Mouse (Mus musculus) embryonic stem cell, embryonic (primary cell): ENCODE data around the gene Bcar1.

Experiments used
- CTCF ChIA-PET, 4 experiments: fragments of 300-600 bp in 2 of 4; fragments of 350-600 bp in 2 of 4; sonication (Branson Sonifier 250); formaldehyde crosslinking; loops; one replicate each; lab custom pipeline; 2022; ENCODE audit warnings: inconsistent platforms in 2 of 4; lab: Charles Lee
- POLR2A ChIA-PET, 4 experiments: fragments of 300-600 bp in 2 of 4; fragments of 350-600 bp in 2 of 4; sonication (Branson Sonifier 250); formaldehyde crosslinking; loops; one replicate each; lab custom pipeline; 2022; ENCODE audit warnings: antibody characterized with exemption in 4 of 4, inconsistent platforms in 1 of 4; lab: Charles Lee

The Bcar1 gene

GRCm38 (mm10) chr8:111743792-111744696, at the start of gene Bcar1:
TSS of gene Bcar1 (minus strand) at chr8:111743809.
- POLR2A ChIA-PET: interaction anchor here in 3 of 4 experiments (0.7 to 3.1 kb wide), 10 partner anchors 8 to 196 kb away, joined by 3 to 14 read pairs (median 5); partner anchors contain the start of gene Gabarapl2 (in 1 of the 3)
- CTCF ChIA-PET: interaction anchor here in 3 of 4 experiments (0.6 to 1.4 kb wide), 3 partner anchors 17 to 68 kb away, joined by 3 read pairs; no protein-coding TSS in a partner anchor

- ChIA-PET POLR2A (interaction anchor here (0.7 to 5.0 kb wide), 25 partner anchors 8 to 147 kb away, joined by 3 to 21 read pairs (median 4); partner anchors contain the start of genes Ctrb1 (in 1 of the 4) and Zfp1 (in 1 of the 4)), CTCF (interaction anchor here in 3 of 4 experiments (0.6 to 1.9 kb wide), 6 partner anchors 20 to 219 kb away, joined by 3 to 6 read pairs (median 3); no protein-coding TSS in a partner anchor)
Observed at GRCm38 (mm10) chr8:111789639-111790038, 46.0 kb upstream of the Bcar1 start.

GRCm38 (mm10) chr8:111789200-111789599, 45.6 kb upstream of the Bcar1 start:
- ChIA-PET CTCF (interaction anchor here in 2 of 4 experiments (0.7 to 1.9 kb wide), 6 partner anchors 19 to 130 kb away, joined by 3 to 6 read pairs (median 4); no protein-coding TSS in a partner anchor), POLR2A (interaction anchor here (0.6 to 5.0 kb wide), 29 partner anchors 8 to 151 kb away, joined by 3 to 21 read pairs (median 4); partner anchors contain the start of genes Ctrb1 (in 1 of the 4), Gabarapl2 (in 1 of the 4) and Zfp1 (in 1 of the 4))

- ChIA-PET CTCF (interaction anchor here in 3 of 4 experiments (0.6 to 1.9 kb wide), 7 partner anchors 19 to 314 kb away, joined by 3 to 6 read pairs (median 4); no protein-coding TSS in a partner anchor), POLR2A (interaction anchor here in 3 of 4 experiments (0.6 to 5.0 kb wide), 22 partner anchors 7 to 152 kb away, joined by 3 to 21 read pairs (median 5); partner anchors contain the start of genes Ctrb1 (in 1 of the 3) and Gabarapl2 (in 1 of the 3))
Observed at GRCm38 (mm10) chr8:111788497-111788896, 44.9 kb upstream of the Bcar1 start.

- CTCF ChIA-PET: interaction anchor here in 3 of 4 experiments (0.6 to 1.9 kb wide), 8 partner anchors 18 to 314 kb away, joined by 3 to 6 read pairs (median 4); no protein-coding TSS in a partner anchor
- POLR2A ChIA-PET: interaction anchor here in 3 of 4 experiments (0.8 to 5.0 kb wide), 18 partner anchors 9 to 152 kb away, joined by 3 to 21 read pairs (median 4); partner anchors contain the start of gene Gabarapl2 (in 1 of the 3)
Observed at GRCm38 (mm10) chr8:111788085-111788484, 44.5 kb upstream of the Bcar1 start.

- POLR2A ChIA-PET: interaction anchor here in 3 of 4 experiments (0.8 to 5.0 kb wide), 14 partner anchors 9 to 61 kb away, joined by 3 to 21 read pairs (median 4); no protein-coding TSS in a partner anchor
- CTCF ChIA-PET: interaction anchor here in 3 of 4 experiments (0.8 to 1.9 kb wide), 7 partner anchors 18 to 111 kb away, joined by 3 to 6 read pairs (median 4); no protein-coding TSS in a partner anchor
Observed at GRCm38 (mm10) chr8:111787683-111788082, 44.1 kb upstream of the Bcar1 start.

GRCm38 (mm10) chr8:111786701-111787588, 43.3 kb upstream of the Bcar1 start:
- CTCF ChIA-PET: interaction anchor here in 3 of 4 experiments (0.7 to 1.9 kb wide), 7 partner anchors 17 to 168 kb away, joined by 3 to 6 read pairs (median 4); no protein-coding TSS in a partner anchor
- POLR2A ChIA-PET: interaction anchor here in 3 of 4 experiments (0.6 to 5.0 kb wide), 14 partner anchors 9 to 204 kb away, joined by 3 to 21 read pairs (median 4); no protein-coding TSS in a partner anchor

GRCm38 (mm10) chr8:111786116-111786515, 42.5 kb upstream of the Bcar1 start:
- CTCF ChIA-PET: interaction anchor here in 1 of 4 experiments (1.1 kb wide), 1 partner anchor 110 kb away, joined by 4 read pairs; no protein-coding TSS in a partner anchor
- POLR2A ChIA-PET: interaction anchor here in 2 of 4 experiments (0.5 to 5.0 kb wide), 8 partner anchors 9 to 204 kb away, joined by 3 to 21 read pairs (median 4); no protein-coding TSS in a partner anchor

GRCm38 (mm10) chr8:111782671-111783394, 39.2 kb upstream of the Bcar1 start:
- ChIA-PET CTCF (interaction anchor here in 3 of 4 experiments (0.5 to 1.8 kb wide), 6 partner anchors 13 to 340 kb away, joined by 3 to 10 read pairs (median 4); no protein-coding TSS in a partner anchor), POLR2A (interaction anchor here in 3 of 4 experiments (0.9 to 3.4 kb wide), 12 partner anchors 9 to 52 kb away, joined by 3 to 13 read pairs (median 4); no protein-coding TSS in a partner anchor)

- ChIA-PET CTCF (interaction anchor here in 2 of 4 experiments (0.6 to 1.8 kb wide), 4 partner anchors 13 to 84 kb away, joined by 3 to 10 read pairs (median 5); no protein-coding TSS in a partner anchor), POLR2A (interaction anchor here in 3 of 4 experiments (0.8 to 3.4 kb wide), 10 partner anchors 8 to 51 kb away, joined by 3 to 13 read pairs (median 4); no protein-coding TSS in a partner anchor)
Observed at GRCm38 (mm10) chr8:111782161-111782560, 38.6 kb upstream of the Bcar1 start.

GRCm38 (mm10) chr8:111780697-111781424, 37.3 kb upstream of the Bcar1 start:
- POLR2A ChIA-PET: interaction anchor here in 1 of 4 experiments (0.9 to 1.7 kb wide), 2 partner anchors 8 to 16 kb away, joined by 3 to 4 read pairs; no protein-coding TSS in a partner anchor
- CTCF ChIA-PET: no interaction called here

- CTCF ChIA-PET: interaction anchor here in 1 of 4 experiments (0.6 kb wide), 1 partner anchor 18 kb away, joined by 4 read pairs; no protein-coding TSS in a partner anchor
- POLR2A ChIA-PET: interaction anchor here in 2 of 4 experiments (1.2 to 2.9 kb wide), 4 partner anchors 8 to 34 kb away, joined by 4 to 8 read pairs (median 6); no protein-coding TSS in a partner anchor
Observed at GRCm38 (mm10) chr8:111779690-111780089, 36.1 kb upstream of the Bcar1 start.

GRCm38 (mm10) chr8:111778801-111779200, 35.2 kb upstream of the Bcar1 start:
- ChIA-PET POLR2A (interaction anchor here in 2 of 4 experiments (1.1 to 2.9 kb wide), 5 partner anchors 9 to 33 kb away, joined by 4 to 8 read pairs (median 5); no protein-coding TSS in a partner anchor), CTCF (no interaction called here)

- POLR2A ChIA-PET: interaction anchor here in 3 of 4 experiments (0.6 to 1.8 kb wide), 5 partner anchors 9 to 476 kb away, joined by 3 to 4 read pairs (median 4); partner anchors contain the start of gene Rfwd3 (in 1 of the 3)
- CTCF ChIA-PET: no interaction called here
Observed at GRCm38 (mm10) chr8:111776492-111776891, 32.9 kb upstream of the Bcar1 start.

- CTCF ChIA-PET: no interaction called here
Observed at GRCm38 (mm10) chr8:111775766-111776165, 32.2 kb upstream of the Bcar1 start.

More at GRCm38 (mm10) chr8:111775766-111776165, 32.2 kb upstream of the Bcar1 start:
- POLR2A ChIA-PET: interaction anchor here in 2 of 4 experiments (0.6 to 1.8 kb wide), 7 partner anchors 11 to 476 kb away, joined by 3 to 4 read pairs (median 3); partner anchors contain the start of gene Rfwd3 (in 1 of the 2)
